Mouse (Mus musculus) ES-E14 (cell line): ENCODE results near the gene Timd2. TPM values are rescaled to one million over a fixed set of nuclear protein-coding genes. Genes with fewer than 3 reads are reported as not detected.
"Not testable (repeated sequence)": the region's sequence is repeated elsewhere in the genome, so short reads cannot be mapped to it uniquely, and the experiment has no call there.

Experiments
- DNase-seq: peaks from one replicate; pipeline ENCODE4 v3.0.0-alpha.2; 2013; ENCODE audit warnings: low read depth, low spot score
- H3K27ac ChIP-seq: 2 replicates; pipeline ENCODE4 v1.5.1; 2012; ENCODE audit warnings: low read depth, mild to moderate bottlenecking, low read length, moderate library complexity, mixed read lengths; ENCODE audit not compliant: poor library complexity, insufficient read depth, severe bottlenecking
- H3K36me3 ChIP-seq: 2 replicates; pipeline ENCODE4 v1.6.1; 2012; ENCODE audit warnings: mild to moderate bottlenecking, low read length, moderate library complexity, mixed read lengths; ENCODE audit not compliant: control insufficient read depth, poor library complexity, insufficient read depth, severe bottlenecking
- H3K4me1 ChIP-seq, 2 experiments: fragments of 150-350 bp in 1 of 2; sonication (generic) in 1 of 2; 2 replicates each; pipeline ENCODE4 v1.6.1; 2012; ENCODE audit warnings: low read length in 2 of 2, mild to moderate bottlenecking in 1 of 2, mixed read lengths in 1 of 2; ENCODE audit not compliant: control insufficient read depth in 2 of 2, insufficient read depth in 2 of 2, poor library complexity in 1 of 2
- H3K4me3 ChIP-seq, 2 experiments: fragments of 150-350 bp in 1 of 2; sonication (generic) in 1 of 2; 2 replicates each; pipeline ENCODE4 v1.5.1; 2012; ENCODE audit warnings: low read length in 2 of 2, low read depth in 1 of 2, mild to moderate bottlenecking in 1 of 2, mixed read lengths in 1 of 2; ENCODE audit not compliant: insufficient read depth in 1 of 2, poor library complexity in 1 of 2, severe bottlenecking in 1 of 2
- H3K9ac ChIP-seq: 2 replicates; pipeline ENCODE4 v1.6.1; 2012; ENCODE audit warnings: low read depth, mild to moderate bottlenecking, low read length, mixed read lengths; ENCODE audit not compliant: poor library complexity, insufficient read depth, severe bottlenecking
- H3K9me3 ChIP-seq: fragments of 150-350 bp; sonication (generic); 2 replicates; pipeline ENCODE4 v1.6.1; 2012; ENCODE audit warnings: low read depth, mild to moderate bottlenecking, low read length; ENCODE audit not compliant: control insufficient read depth, insufficient read depth
- CHD2 ChIP-seq: IDR thresholded peaks from 2 replicates; pipeline ENCODE4 v1.6.1; 2014; ENCODE audit warnings: mild to moderate bottlenecking, low read depth, low read length, inconsistent platforms
- HCFC1 ChIP-seq: IDR thresholded peaks from 2 replicates; pipeline ENCODE4 v1.6.1; 2012; ENCODE audit warnings: low read length, inconsistent platforms, borderline replicate concordance; ENCODE audit not compliant: insufficient read depth
- MAFK ChIP-seq: IDR thresholded peaks from 2 replicates; pipeline ENCODE4 v1.6.1; 2014; ENCODE audit warnings: mild to moderate bottlenecking, low read depth, low read length, inconsistent platforms; ENCODE audit not compliant: insufficient read depth
- ZC3H11A ChIP-seq: IDR thresholded peaks from 2 replicates; pipeline ENCODE4 v1.6.1; 2012; ENCODE audit warnings: low read depth, mild to moderate bottlenecking, inconsistent platforms, low read length, borderline replicate concordance
- ZNF384 ChIP-seq: IDR thresholded peaks from 2 replicates; pipeline ENCODE4 v1.6.1; 2012; ENCODE audit warnings: low read depth, low read length, inconsistent platforms
- in situ Hi-C, 2 experiments: fragments of 600-800 bp; cut with MboI; formaldehyde crosslinking; loops; one replicate each; pipeline ENCODE4 v1.15.1; 2025; ENCODE audit warnings: low sequenced_read_pairs in 2 of 2, inconsistent platforms in 1 of 2; ENCODE audit not compliant: unreplicated experiment in 2 of 2
- total RNA-seq: library from RNA; depleted of rRNA; stranded (reverse); fragments of 300-350 nt; gene quantifications from 2 replicates; pipeline ENCODE4 v1.2.3, GENCODE M21; 2012; rRNA removed

Timd2 gene
- total RNA-seq: 0.16 and 5.2 TPM in 2 replicates

GRCm38 (mm10) chr11:46706664-46707356 is at the start of gene Timd2:
Gene Timd2 (minus strand): TSS chr11:46707061.
- Histone ChIP-seq H3K9me3 (no peaks in the 10 kb centered on the region), H3K9ac (no peak within 1 kb of the TSS), H3K4me3 (no peak within 1 kb of the TSS), H3K27ac (no peak within 1 kb of the TSS), H3K4me1 (no peaks in the 10 kb centered on the region), H3K36me3 (no peaks in the 10 kb centered on the region)
- in situ Hi-C loops: no loop called here
- no peak for DNase-seq
- TF ChIP-seq CHD2 (no peak), ZNF384 (no peak), ZC3H11A (no peak), MAFK (no peak), HCFC1 (no peak)

DNA sequence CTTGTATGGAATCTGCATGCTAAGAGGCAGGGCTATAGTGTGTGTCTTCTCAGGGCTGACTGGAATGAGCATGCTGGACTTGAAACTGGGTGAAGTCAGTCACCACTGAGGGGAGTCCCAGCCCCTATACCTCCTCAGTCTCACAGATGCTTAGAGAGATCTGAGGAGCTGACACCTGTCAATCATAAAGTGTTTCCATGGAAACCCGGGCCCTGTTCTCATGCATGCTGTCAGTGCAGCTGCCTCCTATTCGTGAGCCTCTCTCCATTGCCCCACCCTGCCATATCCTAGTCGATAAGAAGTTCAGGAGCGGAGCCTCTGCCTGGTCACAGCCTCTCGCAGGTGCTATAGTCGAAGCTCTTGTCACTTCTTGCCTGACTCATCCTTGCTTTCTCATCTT is 48.9 kb upstream of the Timd2 start:
- in situ Hi-C loops, H3K4me3 ChIP-seq, H3K27ac ChIP-seq, H3K9me3 ChIP-seq, H3K36me3 ChIP-seq, H3K9ac ChIP-seq, H3K4me1 ChIP-seq, DNase-seq: not testable (repeated sequence)

GRCm38 (mm10) chr11:46754669-46755068 is 47.8 kb upstream of the Timd2 start:
- Histone ChIP-seq H3K4me1 (no peaks in the 10 kb centered on the region), H3K9ac (no peak overlapping the region), H3K4me3 (no peak overlapping the region), H3K9me3 (no peaks in the 10 kb centered on the region), H3K36me3 (no peaks in the 10 kb centered on the region), H3K27ac (no peak overlapping the region)
- TF ChIP-seq MAFK (no peak), HCFC1 (no peak), ZC3H11A (no peak), CHD2 (no peak), ZNF384 (no peak)
- no peak for DNase-seq
- in situ Hi-C loops: no loop called here

DNA sequence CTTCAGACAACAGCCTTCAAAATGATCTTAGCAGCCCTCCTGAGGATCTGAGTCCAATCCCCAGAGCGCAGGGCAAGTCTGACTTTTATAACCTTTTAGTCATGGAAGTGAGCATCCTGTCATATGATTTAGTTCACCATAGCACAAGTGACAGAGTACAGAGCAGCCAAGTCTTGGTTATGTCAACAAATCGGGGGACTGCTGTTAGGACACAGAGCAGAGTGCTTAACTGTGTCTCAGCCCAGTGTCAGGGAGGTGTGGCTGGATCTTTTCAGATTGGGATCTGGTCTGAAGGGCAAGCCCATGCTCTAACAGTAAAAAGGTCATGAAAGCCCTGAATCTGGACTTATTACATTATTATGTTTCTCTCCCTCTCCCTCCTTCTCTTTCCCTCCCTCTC is 46.8 kb upstream of the Timd2 start:
- Histone ChIP-seq H3K9me3 (no peaks in the 10 kb centered on the region), H3K27ac (no peak overlapping the region), H3K4me3 (no peak overlapping the region), H3K9ac (no peak overlapping the region), H3K36me3 (no peaks in the 10 kb centered on the region), H3K4me1 (no peaks in the 10 kb centered on the region)
- in situ Hi-C loops: no loop called here
- no peak for DNase-seq
- TF ChIP-seq ZNF384: no peak
- no peak for TF ChIP-seq ZC3H11A
- no peak for TF ChIP-seq MAFK
- no peak for TF ChIP-seq CHD2
- TF ChIP-seq HCFC1: no peak

GRCm38 (mm10) chr11:46747996-46748395 is 41.1 kb upstream of the Timd2 start:
- DNase-seq: no peak
- Histone ChIP-seq H3K27ac (no peak overlapping the region), H3K9me3 (no peaks in the 10 kb centered on the region), H3K9ac (no peak overlapping the region), H3K4me3 (no peak overlapping the region), H3K36me3 (no peaks in the 10 kb centered on the region), H3K4me1 (0 out of 4 replicates have a peak, but pooled peaks cover 0 to 2% of the 10 kb centered on the region in 2 experiments)
- in situ Hi-C loops: loop anchor here in 1 of 2 experiments (10.0 kb wide), 1 partner anchor 53 kb away; no protein-coding TSS in a partner anchor
- TF ChIP-seq CHD2 (no peak), ZNF384 (no peak), HCFC1 (no peak), MAFK (no peak), ZC3H11A (no peak)
